Mouse (Mus musculus): ENCODE results near the gene Ttc25. TPM values are rescaled to one million over a fixed set of nuclear protein-coding genes. Genes with fewer than 3 reads are reported as not detected.
"Not testable (repeated sequence)": the region's sequence is repeated elsewhere in the genome, so short reads cannot be mapped to it uniquely, and the experiment has no call there.

Gene Ttc25
- polyA plus RNA-seq, 2 experiments = 0.14 to 0.55 TPM

DNA sequence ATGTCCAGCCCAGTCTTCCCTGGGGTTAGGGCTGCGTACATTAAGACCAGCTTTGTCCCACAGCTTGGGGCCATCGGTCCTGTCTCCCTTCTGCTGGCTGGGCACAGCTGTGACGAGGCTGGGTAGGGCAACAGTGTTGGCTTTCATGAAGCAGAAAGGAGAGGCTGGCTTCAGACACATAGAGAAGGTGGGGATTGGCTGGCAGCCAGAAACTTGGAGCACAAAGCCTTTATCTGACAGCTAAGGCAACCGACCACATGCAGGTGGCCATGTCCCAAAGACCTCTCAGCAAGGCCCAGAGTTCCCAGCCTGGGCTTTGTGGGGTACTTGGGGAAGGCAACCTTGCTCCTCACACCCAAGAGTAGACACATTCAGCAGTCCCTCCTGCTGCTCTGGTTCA is 36.3 kb downstream of the Ttc25 start:
- Histone ChIP-seq H3K4me2 (replicated peaks; ENCODE audit: low read depth, low read length, severe bottlenecking) (no peak overlapping the region), H3K4me1 (ENCODE audit: control insufficient read depth, insufficient read depth, low read length) (no peaks in the 10 kb centered on the region), H3K9ac (ENCODE audit: low read depth, low read length, severe bottlenecking) (no peak overlapping the region), H3K27me3 (ENCODE audit: control insufficient read depth, insufficient read depth, low read length) (no peaks in the 10 kb centered on the region), H3K27ac (replicated peaks; ENCODE audit: low read depth, low read length) (no peak overlapping the region), H3K9me3 (ENCODE audit: control insufficient read depth, low read length) (no peaks in the 10 kb centered on the region), H3K4me3 (replicated peaks; ENCODE audit: low read length) (no peak overlapping the region), H3K36me3 (ENCODE audit: control insufficient read depth, insufficient read depth, low read length) (peaks cover 83% of the 10 kb centered on the region)
- DNase-seq (ENCODE audit: low spot score) (no peak), ATAC-seq (ENCODE audit: low FRiP score, low read depth) (no peak)
- WGBS = 77% methylated on average over 4 of the region's 4 CpGs
- no peak for TF ChIP-seq POLR2A (IDR thresholded peaks at IDR 0.05; ENCODE audit: borderline replicate concordance, extremely low read depth, insufficient read depth, insufficient read length)

DNA sequence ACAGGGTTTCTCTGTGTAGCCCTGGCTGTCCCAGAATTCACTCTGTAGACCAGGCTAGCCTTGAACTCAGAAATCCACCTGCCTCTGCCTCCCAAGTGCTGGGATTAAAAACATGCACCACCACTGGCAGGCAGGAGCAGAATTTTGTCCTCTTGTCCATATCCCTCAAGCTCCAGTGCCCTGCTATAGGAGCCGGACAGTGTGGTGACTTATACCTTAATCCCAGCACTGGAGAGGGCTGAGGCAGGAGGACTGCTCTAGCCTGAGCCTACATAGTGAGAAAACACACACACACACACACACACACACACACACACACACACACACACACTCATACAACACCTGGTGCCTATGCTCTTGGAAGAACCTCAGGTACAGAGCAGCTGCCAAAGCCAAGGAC is 37.0 kb downstream of the Ttc25 start:
- not testable (repeated sequence) for H3K4me2 ChIP-seq (replicated peaks; ENCODE audit: low read depth, low read length, severe bottlenecking); H3K4me3 ChIP-seq (replicated peaks; ENCODE audit: low read length); H3K27ac ChIP-seq (replicated peaks; ENCODE audit: low read depth, low read length); DNase-seq (ENCODE audit: low spot score); ATAC-seq (ENCODE audit: low FRiP score, low read depth); H3K27me3 ChIP-seq (ENCODE audit: control insufficient read depth, insufficient read depth, low read length); H3K9me3 ChIP-seq (ENCODE audit: control insufficient read depth, low read length); H3K9ac ChIP-seq (ENCODE audit: low read depth, low read length, severe bottlenecking); H3K4me1 ChIP-seq (ENCODE audit: control insufficient read depth, insufficient read depth, low read length)
- peaks cover 89% of the 10 kb centered on the region for H3K36me3 ChIP-seq (ENCODE audit: control insufficient read depth, insufficient read depth, low read length)
- WGBS = 100% methylated on average over 1 of the region's 1 CpGs

DNA sequence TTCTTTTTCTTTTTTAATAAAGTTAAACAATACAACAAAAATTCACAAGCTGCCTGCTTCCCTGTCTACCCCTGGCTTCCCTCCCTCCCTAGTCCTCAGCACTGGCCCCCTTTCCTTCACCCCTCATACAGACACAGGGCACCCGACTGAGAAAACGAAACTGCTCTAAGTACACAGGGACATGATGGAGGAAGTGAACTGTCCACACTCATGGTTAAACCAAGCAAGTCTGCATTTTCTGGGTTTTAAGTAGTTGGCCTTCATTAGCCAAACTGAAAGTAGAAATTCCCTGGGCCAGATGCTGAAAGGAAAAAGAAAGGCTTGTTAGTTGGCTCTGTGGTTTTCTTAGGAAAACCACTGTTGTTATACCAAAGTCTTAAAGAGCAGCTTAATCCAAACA is 37.4 kb downstream of the Ttc25 start:
- H3K36me3 ChIP-seq (ENCODE audit: control insufficient read depth, insufficient read depth, low read length) = peaks cover 94% of the 10 kb centered on the region
- no peak overlapping the region for H3K9ac ChIP-seq (ENCODE audit: low read depth, low read length, severe bottlenecking)
- DNase-seq (ENCODE audit: low spot score) = no peak
- no peak overlapping the region for H3K4me3 ChIP-seq (replicated peaks; ENCODE audit: low read length)
- no peaks in the 10 kb centered on the region for H3K27me3 ChIP-seq (ENCODE audit: control insufficient read depth, insufficient read depth, low read length)
- ATAC-seq (ENCODE audit: low FRiP score, low read depth) = no peak
- no peak for TF ChIP-seq POLR2A (IDR thresholded peaks at IDR 0.05; ENCODE audit: borderline replicate concordance, extremely low read depth, insufficient read depth, insufficient read length)
- WGBS = 89% methylated on average over 2 of the region's 2 CpGs
- no peak overlapping the region for H3K4me2 ChIP-seq (replicated peaks; ENCODE audit: low read depth, low read length, severe bottlenecking)
- no peaks in the 10 kb centered on the region for H3K9me3 ChIP-seq (ENCODE audit: control insufficient read depth, low read length)
- no peaks in the 10 kb centered on the region for H3K4me1 ChIP-seq (ENCODE audit: control insufficient read depth, insufficient read depth, low read length)
- H3K27ac ChIP-seq (replicated peaks; ENCODE audit: low read depth, low read length) = no peak overlapping the region

DNA sequence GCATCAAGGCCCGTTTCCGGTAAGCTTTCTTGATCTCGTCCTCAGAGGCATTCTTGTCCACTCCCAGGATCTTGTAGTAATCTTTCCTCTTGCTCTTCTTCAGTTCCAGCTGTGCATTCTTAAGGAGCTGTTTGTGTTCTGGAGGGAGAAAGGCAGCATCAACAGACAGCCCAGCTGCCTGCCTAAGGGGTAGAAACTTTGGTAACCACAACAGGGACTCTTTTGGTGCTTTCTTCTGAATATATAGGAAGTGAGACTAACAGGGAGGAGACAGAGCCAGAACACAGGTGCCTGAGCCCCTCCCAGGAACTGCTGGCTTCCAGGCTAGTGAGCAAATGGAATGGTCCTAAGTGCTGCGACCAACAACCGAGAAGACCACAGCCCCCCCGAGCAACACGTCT is 39.2 kb downstream of the Ttc25 start:
- H3K4me3 ChIP-seq (replicated peaks; ENCODE audit: low read length) = no peak overlapping the region
- peaks cover 98% of the 10 kb centered on the region for H3K36me3 ChIP-seq (ENCODE audit: control insufficient read depth, insufficient read depth, low read length)
- 95% methylated on average over 7 of the region's 7 CpGs for WGBS
- H3K9ac ChIP-seq (ENCODE audit: low read depth, low read length, severe bottlenecking) = no peak overlapping the region
- no peaks in the 10 kb centered on the region for H3K4me1 ChIP-seq (ENCODE audit: control insufficient read depth, insufficient read depth, low read length)
- no peak overlapping the region for H3K27ac ChIP-seq (replicated peaks; ENCODE audit: low read depth, low read length)
- ATAC-seq (ENCODE audit: low FRiP score, low read depth) (no peak), DNase-seq (ENCODE audit: low spot score) (no peak)
- no peaks in the 10 kb centered on the region for H3K27me3 ChIP-seq (ENCODE audit: control insufficient read depth, insufficient read depth, low read length)
- no peaks in the 10 kb centered on the region for H3K9me3 ChIP-seq (ENCODE audit: control insufficient read depth, low read length)
- no peak for TF ChIP-seq POLR2A (IDR thresholded peaks at IDR 0.05; ENCODE audit: borderline replicate concordance, extremely low read depth, insufficient read depth, insufficient read length)
- H3K4me2 ChIP-seq (replicated peaks; ENCODE audit: low read depth, low read length, severe bottlenecking) = no peak overlapping the region

DNA sequence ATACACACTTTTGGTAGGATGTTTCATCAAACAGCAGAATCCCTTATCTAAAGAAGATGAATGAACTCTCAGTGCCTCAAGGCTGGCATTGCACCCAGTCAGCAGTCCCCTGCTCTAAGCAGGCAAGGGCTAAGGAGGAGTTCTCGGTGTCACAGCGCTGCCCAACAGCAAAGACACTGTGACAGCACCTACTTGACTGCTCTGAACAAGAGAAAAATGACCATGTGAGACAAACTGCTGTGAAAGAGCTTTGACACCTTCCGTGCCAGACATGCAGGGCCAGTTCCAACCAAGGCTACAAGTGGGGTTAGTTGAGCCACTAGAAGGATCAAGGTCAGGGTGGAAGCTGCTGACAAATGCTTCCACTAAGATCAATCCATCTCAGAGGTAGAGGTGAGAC is 39.7 kb downstream of the Ttc25 start:
- Histone ChIP-seq H3K9me3 (ENCODE audit: control insufficient read depth, low read length) (no peaks in the 10 kb centered on the region), H3K4me2 (replicated peaks; ENCODE audit: low read depth, low read length, severe bottlenecking) (no peak overlapping the region), H3K27me3 (ENCODE audit: control insufficient read depth, insufficient read depth, low read length) (no peaks in the 10 kb centered on the region), H3K27ac (replicated peaks; ENCODE audit: low read depth, low read length) (no peak overlapping the region), H3K4me1 (ENCODE audit: control insufficient read depth, insufficient read depth, low read length) (no peaks in the 10 kb centered on the region), H3K4me3 (replicated peaks; ENCODE audit: low read length) (no peak overlapping the region), H3K36me3 (ENCODE audit: control insufficient read depth, insufficient read depth, low read length) (peaks cover 98% of the 10 kb centered on the region), H3K9ac (ENCODE audit: low read depth, low read length, severe bottlenecking) (no peak overlapping the region)
- TF ChIP-seq POLR2A (IDR thresholded peaks at IDR 0.05; ENCODE audit: borderline replicate concordance, extremely low read depth, insufficient read depth, insufficient read length) = no peak
- ATAC-seq (ENCODE audit: low FRiP score, low read depth) (no peak), DNase-seq (ENCODE audit: low spot score) (no peak)
- 90% methylated on average over 3 of the region's 3 CpGs for WGBS

DNA sequence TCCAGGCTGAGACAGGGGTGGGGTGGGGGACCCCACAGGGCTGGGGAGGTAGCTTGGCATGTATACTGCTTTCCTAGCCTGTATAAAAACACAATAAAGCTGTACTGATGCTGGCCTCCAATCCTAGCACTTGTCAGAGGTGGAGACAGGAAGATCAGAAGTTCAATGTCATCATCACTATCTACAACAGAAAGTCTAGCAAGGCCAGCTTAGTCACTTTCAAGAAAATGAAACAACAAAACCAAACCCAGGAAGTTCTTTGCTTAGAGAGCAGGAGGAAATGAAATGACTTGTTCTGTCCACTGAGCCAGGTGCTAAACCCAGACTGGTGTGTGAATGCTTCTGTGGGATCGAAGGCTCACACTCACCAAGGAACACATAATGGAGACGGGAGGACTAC is 43.1 kb downstream of the Ttc25 start:
- ATAC-seq (ENCODE audit: low FRiP score, low read depth) (no peak), DNase-seq (ENCODE audit: low spot score) (no peak)
- Histone ChIP-seq H3K36me3 (ENCODE audit: control insufficient read depth, insufficient read depth, low read length) (peaks cover 99% of the 10 kb centered on the region), H3K4me2 (replicated peaks; ENCODE audit: low read depth, low read length, severe bottlenecking) (no peak overlapping the region), H3K9ac (ENCODE audit: low read depth, low read length, severe bottlenecking) (no peak overlapping the region), H3K9me3 (ENCODE audit: control insufficient read depth, low read length) (no peaks in the 10 kb centered on the region), H3K4me1 (ENCODE audit: control insufficient read depth, insufficient read depth, low read length) (no peaks in the 10 kb centered on the region), H3K4me3 (replicated peaks; ENCODE audit: low read length) (no peak overlapping the region), H3K27me3 (ENCODE audit: control insufficient read depth, insufficient read depth, low read length) (no peaks in the 10 kb centered on the region), H3K27ac (replicated peaks; ENCODE audit: low read depth, low read length) (no peak overlapping the region)
- WGBS = 89% methylated on average over 2 of the region's 2 CpGs
- TF ChIP-seq POLR2A (IDR thresholded peaks at IDR 0.05; ENCODE audit: borderline replicate concordance, extremely low read depth, insufficient read depth, insufficient read length) = no peak
